Mouse (Mus musculus) MEL (cell line): ENCODE data around the gene Lhx1.

Experiments used
- CTCF ChIP-seq, 3 experiments: IDR thresholded peaks in 2 of 3; conservative IDR thresholded peaks in 1 of 3; 2 replicates each; pipeline ENCODE4 v1.5.1; 2011 to 2012; ENCODE audit warnings: low read length in 3 of 3, low read depth in 2 of 3, mild to moderate bottlenecking in 2 of 3, improper control_type of control experiment in 1 of 3, inconsistent platforms in 1 of 3, mixed read lengths in 1 of 3, moderate library complexity in 1 of 3; ENCODE audit not compliant: control insufficient read depth in 1 of 3, insufficient read depth in 1 of 3, poor library complexity in 1 of 3, severe bottlenecking in 1 of 3
- E2F4 ChIP-seq: IDR thresholded peaks from 2 replicates; pipeline ENCODE4 v1.6.1; 2011; ENCODE audit warnings: low read depth, low read length, improper control_type of control experiment, borderline replicate concordance
- POLR2A ChIP-seq, 2 experiments: IDR thresholded peaks; 2 replicates each; pipeline ENCODE4 v1.6.1; 2011 to 2012; ENCODE audit warnings: low read length in 2 of 2, mild to moderate bottlenecking in 2 of 2, control low read depth in 1 of 2, improper control_type of control experiment in 1 of 2, low read depth in 1 of 2, moderate library complexity in 1 of 2; ENCODE audit not compliant: control insufficient read depth in 1 of 2, insufficient read depth in 1 of 2, poor library complexity in 1 of 2
- RAD21 ChIP-seq: IDR thresholded peaks from 2 replicates; pipeline ENCODE4 v1.6.1; 2011; ENCODE audit warnings: mild to moderate bottlenecking, low read depth, low read length, improper control_type of control experiment
- SIN3A ChIP-seq: IDR thresholded peaks from 2 replicates; pipeline ENCODE4 v1.6.1; 2012; ENCODE audit warnings: low read length, improper control_type of control experiment, inconsistent platforms
- UBTF ChIP-seq: IDR thresholded peaks from 2 replicates; pipeline ENCODE4 v1.6.1; 2012; ENCODE audit warnings: low read depth, mild to moderate bottlenecking, inconsistent platforms, low read length, improper control_type of control experiment, moderate library complexity, borderline replicate concordance; ENCODE audit not compliant: insufficient read depth

DNA sequence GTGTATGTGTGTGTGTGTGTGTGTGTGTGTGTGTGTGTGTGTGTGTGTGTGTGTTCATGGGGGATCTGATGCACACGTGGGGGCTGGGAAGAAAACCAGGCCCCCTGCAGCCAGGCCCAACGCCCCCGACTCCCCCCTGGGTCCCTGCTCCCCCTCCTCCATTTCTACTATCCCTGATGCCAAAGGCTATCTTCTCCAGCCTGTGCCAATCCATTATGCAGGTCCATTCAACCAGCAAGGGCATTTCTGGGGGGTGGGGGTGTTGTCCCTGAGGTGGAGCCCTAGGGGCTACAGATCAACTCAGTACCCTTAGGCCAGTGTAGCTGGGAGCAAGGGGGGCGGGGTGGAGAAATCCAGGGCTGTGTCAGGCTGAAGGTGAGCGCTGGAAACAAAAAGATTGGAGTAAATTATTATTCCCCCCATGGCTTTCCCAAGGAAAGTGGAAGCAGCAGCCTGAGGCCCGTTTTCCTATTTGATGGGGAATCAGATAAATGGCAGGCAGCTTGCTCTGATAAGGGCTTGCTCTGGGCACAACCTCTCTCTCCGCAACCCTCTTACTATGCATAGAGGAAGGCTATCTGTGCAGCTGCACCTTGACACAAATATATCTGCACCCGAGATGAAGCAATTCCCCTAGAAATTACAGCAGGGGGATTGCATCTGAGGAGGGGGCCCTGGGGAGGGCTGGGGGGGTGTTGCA, 43.9 kb upstream of the Lhx1 start:
- no peak for TF ChIP-seq RAD21
- TF ChIP-seq E2F4: no peak
- TF ChIP-seq SIN3A: no peak
- no peak for TF ChIP-seq CTCF (IDR thresholded peaks at IDR 0.05 in 2 of 3, conservative IDR thresholded peaks at IDR 0.05 in 1 of 3; ENCODE audit: control insufficient read depth in 1 of 3, insufficient read depth in 1 of 3, low read depth in 2 of 3, low read length in 3 of 3, poor library complexity in 1 of 3, severe bottlenecking in 1 of 3)
- no peak for TF ChIP-seq UBTF
- no peak for TF ChIP-seq POLR2A (IDR thresholded peaks at IDR 0.05; ENCODE audit: control insufficient read depth in 1 of 2, insufficient read depth in 1 of 2, low read depth in 1 of 2, low read length in 2 of 2, poor library complexity in 1 of 2)
